Mouse (Mus musculus) limb, embryonic 11.5 days (tissue): Measurements from ENCODE around the gene Atoh8. TPM values are rescaled to one million over a fixed set of nuclear protein-coding genes. Genes with fewer than 3 reads are reported as not detected.

Experiments used
- ATAC-seq: fragments of 200-750 bp; cut with Nextera tagmentation; 2 replicates; pipeline ENCODE4 v1.8.0; 2017; ENCODE audit warnings: low read depth; ENCODE audit not compliant: insufficient number of reproducible peaks, low FRiP score, low TSS enrichment
- DNase-seq: peaks from one replicate; pipeline ENCODE4 v3.0.0-alpha.2; 2015; ENCODE audit warnings: low spot score
- H3K27ac ChIP-seq: fragments of 300-500 bp; sonication (generic); replicated peaks from 2 replicates; pipeline ENCODE4 v1.5.1; 2014; ENCODE audit warnings: low read depth, mild to moderate bottlenecking, low read length
- H3K27me3 ChIP-seq: fragments of 300-500 bp; sonication (generic); 2 replicates; pipeline ENCODE4 v1.6.1; 2014; ENCODE audit warnings: mild to moderate bottlenecking, low read length, mixed read lengths; ENCODE audit not compliant: control insufficient read depth, insufficient read depth
- H3K36me3 ChIP-seq: fragments of 300-500 bp; sonication (generic); 2 replicates; pipeline ENCODE4 v1.6.1; 2014; ENCODE audit warnings: mild to moderate bottlenecking, low read length, moderate library complexity, mixed read lengths; ENCODE audit not compliant: control insufficient read depth, insufficient read depth
- H3K4me1 ChIP-seq: fragments of 300-500 bp; sonication (generic); 2 replicates; pipeline ENCODE4 v1.6.1; 2014; ENCODE audit warnings: low read length, mixed read lengths; ENCODE audit not compliant: control insufficient read depth, insufficient read depth
- H3K4me2 ChIP-seq: fragments of 300-500 bp; sonication (generic); 2 replicates; pipeline ENCODE4 v1.6.1; 2014; ENCODE audit warnings: low read depth, mild to moderate bottlenecking, moderate library complexity; ENCODE audit not compliant: severe bottlenecking
- H3K4me3 ChIP-seq: fragments of 300-500 bp; sonication (generic); 2 replicates; pipeline ENCODE4 v1.5.1; 2014; ENCODE audit warnings: low read depth, low read length
- H3K9ac ChIP-seq: fragments of 300-500 bp; sonication (generic); 2 replicates; pipeline ENCODE4 v1.6.1; 2014; ENCODE audit warnings: mild to moderate bottlenecking, low read length
- H3K9me3 ChIP-seq: fragments of 300-500 bp; sonication (generic); 2 replicates; pipeline ENCODE4 v1.6.1; 2016; ENCODE audit warnings: low read length; ENCODE audit not compliant: control insufficient read depth
- WGBS: fragments of 180-500 bp; shearing (Covaris S2); extraction: QIAGEN DNeasy Blood & Tissue Kit; methylation state at CpG from one replicate; pipeline ENCODE4 v1.1.7; 2014; 5-methylcytosine and 5-hydroxymethylcytosine counted together
- polyA plus RNA-seq: library from polyadenylated mRNA; unstranded; fragments of >200 nt; fragmentation: Nextera tagmentation; extraction: Ambion mirVana; gene quantifications from 2 replicates; pipeline ENCODE4 v1.2.1, GENCODE M21; 2014

The Atoh8 gene
- polyA plus RNA-seq, 1 experiment from 2014 or later, result 22.9 TPM

DNA sequence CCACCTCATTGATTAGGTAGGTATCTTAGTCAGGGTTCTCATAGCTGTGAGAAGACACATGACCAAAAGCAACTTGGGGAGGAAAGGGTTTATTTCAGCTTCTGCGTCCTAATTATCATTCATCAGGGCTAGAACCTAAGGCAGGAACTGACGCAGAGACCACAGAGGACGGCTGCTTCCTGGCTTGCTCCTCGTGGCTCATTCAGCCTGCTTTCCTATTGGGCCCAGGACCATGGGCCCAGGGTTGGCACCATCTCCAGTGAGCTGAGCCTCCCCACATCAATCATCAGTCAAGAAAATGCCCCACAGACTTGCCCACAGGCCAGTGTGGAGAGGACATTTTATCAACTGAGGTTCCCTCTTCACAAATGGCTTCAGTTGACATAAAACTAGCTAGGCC is 40.1 kb upstream of the Atoh8 start:
- H3K9me3 ChIP-seq, result no peaks in the 10 kb centered on the region
- H3K4me3 ChIP-seq, result no peak overlapping the region
- no peak overlapping the region for H3K27ac ChIP-seq
- DNase-seq, result no peak
- H3K4me1 ChIP-seq, result no peaks in the 10 kb centered on the region
- WGBS, result 80% methylated on average over 4 of the region's 4 CpGs
- H3K27me3 ChIP-seq, result no peaks in the 10 kb centered on the region
- H3K9ac ChIP-seq, result no peak overlapping the region
- H3K4me2 ChIP-seq, result no peak overlapping the region
- H3K36me3 ChIP-seq, result no peaks in the 10 kb centered on the region
- ATAC-seq, result no peak

DNA sequence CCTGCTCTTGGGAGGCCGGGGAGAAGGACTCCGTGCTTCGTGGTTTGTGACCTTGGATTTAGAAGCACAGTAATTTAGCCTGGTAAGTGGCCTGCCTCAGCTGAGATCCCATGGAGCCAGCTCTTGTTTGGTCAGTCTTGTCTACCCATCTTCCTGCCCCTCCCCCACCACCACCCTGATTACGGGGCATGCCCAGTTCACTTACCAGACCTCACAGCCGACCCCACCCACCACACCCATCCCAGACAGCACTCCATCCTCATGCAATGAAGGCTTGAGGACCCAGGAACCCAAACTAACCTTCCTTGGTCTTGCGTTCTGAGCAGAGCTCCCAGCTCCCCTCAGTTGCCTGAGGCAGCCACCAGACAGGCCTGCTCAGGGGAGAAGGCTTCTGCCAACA is 37.8 kb upstream of the Atoh8 start:
- H3K36me3 ChIP-seq, result no peaks in the 10 kb centered on the region
- no peak overlapping the region for H3K4me2 ChIP-seq
- DNase-seq (no peak), ATAC-seq (no peak)
- H3K9me3 ChIP-seq, result no peaks in the 10 kb centered on the region
- no peak overlapping the region for H3K9ac ChIP-seq
- WGBS, result 82% methylated on average over 6 of the region's 6 CpGs
- H3K27ac ChIP-seq, result no peak overlapping the region
- no peaks in the 10 kb centered on the region for H3K27me3 ChIP-seq
- H3K4me1 ChIP-seq, result no peaks in the 10 kb centered on the region
- no peak overlapping the region for H3K4me3 ChIP-seq

DNA sequence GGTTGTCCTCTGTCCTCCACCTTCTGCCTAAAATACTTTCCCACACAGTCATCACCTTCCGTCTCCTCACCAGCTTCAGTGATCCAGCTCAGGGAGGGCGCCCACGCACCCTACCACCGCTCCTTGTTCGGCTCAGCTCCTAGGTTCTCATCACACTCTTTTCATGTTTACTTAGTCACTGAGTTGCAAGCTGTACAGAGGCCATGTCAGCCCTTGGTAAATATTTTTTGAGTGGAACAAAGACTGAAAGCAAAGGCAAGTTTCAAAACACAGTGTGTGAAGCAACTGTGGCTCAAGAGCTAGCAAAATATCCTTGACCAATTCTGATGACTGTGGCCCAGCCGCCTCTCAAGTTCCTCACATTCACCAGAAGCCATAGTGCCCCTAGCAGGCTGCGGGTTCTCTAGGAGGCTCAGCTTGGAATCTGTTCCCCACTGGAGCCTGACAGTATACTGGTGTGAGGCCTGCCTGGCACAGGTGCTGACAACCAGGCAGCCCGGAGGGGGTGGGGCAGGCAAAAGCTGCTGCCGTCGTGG is 36.9 kb upstream of the Atoh8 start:
- Histone ChIP-seq H3K9me3 (no peaks in the 10 kb centered on the region), H3K4me1 (no peaks in the 10 kb centered on the region), H3K9ac (no peak overlapping the region), H3K4me3 (no peak overlapping the region), H3K27me3 (no peaks in the 10 kb centered on the region), H3K27ac (no peak overlapping the region), H3K36me3 (no peaks in the 10 kb centered on the region), H3K4me2 (no peak overlapping the region)
- WGBS, result 84% methylated on average over 10 of the region's 10 CpGs
- DNase-seq, result no peak
- no peak for ATAC-seq

DNA sequence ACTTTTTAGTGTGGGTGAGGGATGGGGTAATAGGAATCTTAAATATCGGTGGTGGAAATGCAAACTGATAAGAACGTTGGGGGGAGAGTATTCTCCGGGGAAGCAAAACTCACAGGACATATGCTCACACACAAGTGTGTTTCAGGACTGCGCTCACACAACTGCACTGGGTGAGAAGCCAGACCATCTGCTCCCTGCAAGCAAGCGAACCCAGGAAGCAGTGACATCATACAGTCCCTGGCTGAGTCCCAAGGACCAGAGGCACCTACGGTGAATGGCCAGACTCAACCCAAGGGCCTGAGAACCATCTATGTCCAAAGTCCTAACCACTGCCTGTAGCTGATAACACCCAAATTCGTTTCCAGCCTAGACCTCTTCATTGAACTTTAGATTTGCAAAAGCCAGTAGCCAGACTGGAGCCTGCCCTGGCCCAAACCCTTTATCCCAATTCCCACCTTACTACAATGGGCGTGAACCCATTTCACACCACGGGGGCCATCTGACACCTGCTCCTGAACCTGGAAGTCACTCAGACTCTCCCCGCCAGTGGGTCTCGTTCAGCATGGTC is 35.7 kb upstream of the Atoh8 start:
- H3K4me1 ChIP-seq, result no peaks in the 10 kb centered on the region
- no peak overlapping the region for H3K4me2 ChIP-seq
- H3K36me3 ChIP-seq, result no peaks in the 10 kb centered on the region
- H3K9me3 ChIP-seq, result no peaks in the 10 kb centered on the region
- no peak for DNase-seq
- no peak overlapping the region for H3K9ac ChIP-seq
- no peak overlapping the region for H3K4me3 ChIP-seq
- ATAC-seq, result no peak
- 67% methylated on average over 11 of the region's 11 CpGs for WGBS
- no peaks in the 10 kb centered on the region for H3K27me3 ChIP-seq
- no peak overlapping the region for H3K27ac ChIP-seq

DNA sequence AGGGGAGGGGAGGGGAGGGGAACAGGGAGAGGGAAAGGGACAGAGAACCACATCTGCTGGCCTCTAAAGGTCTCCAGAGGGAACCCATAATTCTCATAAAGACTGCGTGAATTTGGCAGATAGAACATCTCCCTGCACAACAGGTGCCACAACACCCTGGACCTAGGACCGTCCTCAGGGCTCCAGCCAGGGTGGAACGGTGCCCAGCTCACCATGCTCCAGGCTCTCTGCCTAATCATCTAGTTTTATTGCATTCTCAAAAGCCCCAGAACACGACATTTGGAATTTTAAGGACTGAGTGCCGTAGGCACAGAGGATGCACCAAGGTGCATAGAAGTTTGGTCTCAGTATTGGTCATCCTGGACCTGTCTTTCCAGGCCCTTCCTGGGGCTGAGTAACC is 34.9 kb upstream of the Atoh8 start:
- no peaks in the 10 kb centered on the region for H3K9me3 ChIP-seq
- H3K36me3 ChIP-seq, result no peaks in the 10 kb centered on the region
- no peak overlapping the region for H3K27ac ChIP-seq
- H3K27me3 ChIP-seq, result no peaks in the 10 kb centered on the region
- DNase-seq (no peak), ATAC-seq (no peak)
- 68% methylated on average over 5 of the region's 5 CpGs for WGBS
- no peaks in the 10 kb centered on the region for H3K4me1 ChIP-seq
- H3K9ac ChIP-seq, result no peak overlapping the region
- H3K4me3 ChIP-seq, result no peak overlapping the region
- H3K4me2 ChIP-seq, result no peak overlapping the region

DNA sequence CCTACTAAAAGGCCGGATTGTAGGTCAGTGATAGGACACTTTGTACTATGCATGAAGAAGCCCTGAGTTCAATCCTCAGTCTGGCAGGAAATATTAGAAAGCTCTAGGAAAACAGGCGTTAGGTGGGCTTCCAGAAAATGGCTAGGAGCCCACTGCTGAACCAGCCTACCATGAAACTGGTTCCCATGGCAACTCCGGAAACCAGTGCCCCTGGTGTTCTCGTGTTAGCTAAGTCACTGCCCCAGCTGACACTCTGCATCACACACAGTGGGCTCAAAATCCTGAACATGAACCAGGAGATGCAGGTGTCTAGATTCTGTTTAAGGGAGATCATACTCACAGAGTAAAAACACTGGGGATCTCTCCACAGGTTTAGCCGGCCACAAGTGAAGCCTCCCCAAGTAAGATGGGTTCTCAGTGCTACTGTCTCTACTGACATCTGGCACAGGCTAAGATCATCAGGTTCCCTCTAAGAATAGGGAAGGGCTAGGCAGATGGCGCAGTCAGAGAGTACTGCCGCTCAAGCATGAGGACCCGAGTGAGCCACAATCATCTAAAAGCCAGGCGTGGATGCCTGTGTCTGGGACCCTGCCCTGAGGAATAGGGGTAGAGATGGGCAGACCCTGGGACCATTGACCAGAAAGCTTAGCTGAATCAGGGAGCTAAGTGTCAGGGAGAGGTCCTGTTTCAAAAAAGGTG is 32.9 kb upstream of the Atoh8 start:
- DNase-seq, result no peak
- WGBS, result 82% methylated on average over 9 of the region's 9 CpGs
- H3K27ac ChIP-seq, result no peak overlapping the region
- no peak for ATAC-seq
- H3K4me1 ChIP-seq, result no peaks in the 10 kb centered on the region
- H3K9me3 ChIP-seq, result no peaks in the 10 kb centered on the region
- no peaks in the 10 kb centered on the region for H3K36me3 ChIP-seq
- no peaks in the 10 kb centered on the region for H3K27me3 ChIP-seq
- no peak overlapping the region for H3K4me3 ChIP-seq
- H3K4me2 ChIP-seq, result no peak overlapping the region
- H3K9ac ChIP-seq, result no peak overlapping the region

DNA sequence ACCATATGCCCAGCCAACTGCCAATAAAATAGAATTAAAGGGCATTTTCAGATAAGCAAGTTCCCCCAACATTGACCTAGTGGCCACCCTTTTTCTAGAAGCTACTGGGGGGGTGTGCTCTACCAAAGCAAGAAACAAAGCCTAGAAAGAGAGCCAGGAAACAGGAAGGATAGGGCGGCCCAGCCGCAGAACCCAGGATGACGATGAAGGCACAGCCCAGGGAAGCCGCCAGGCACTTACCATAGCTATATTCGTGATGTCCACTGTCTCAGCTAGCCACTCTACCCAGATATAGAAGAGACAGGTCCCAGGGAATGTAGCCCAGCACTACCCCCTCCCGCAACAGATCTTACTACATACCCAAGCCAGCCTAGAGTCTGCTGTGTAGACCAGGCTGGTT is 30.3 kb upstream of the Atoh8 start:
- ATAC-seq (no peak), DNase-seq (no peak)
- 79% methylated on average over 6 of the region's 6 CpGs for WGBS
- Histone ChIP-seq H3K9me3 (no peaks in the 10 kb centered on the region), H3K4me1 (no peaks in the 10 kb centered on the region), H3K27ac (no peak overlapping the region), H3K9ac (no peak overlapping the region), H3K27me3 (no peaks in the 10 kb centered on the region), H3K4me3 (no peak overlapping the region), H3K36me3 (no peaks in the 10 kb centered on the region), H3K4me2 (no peak overlapping the region)

DNA sequence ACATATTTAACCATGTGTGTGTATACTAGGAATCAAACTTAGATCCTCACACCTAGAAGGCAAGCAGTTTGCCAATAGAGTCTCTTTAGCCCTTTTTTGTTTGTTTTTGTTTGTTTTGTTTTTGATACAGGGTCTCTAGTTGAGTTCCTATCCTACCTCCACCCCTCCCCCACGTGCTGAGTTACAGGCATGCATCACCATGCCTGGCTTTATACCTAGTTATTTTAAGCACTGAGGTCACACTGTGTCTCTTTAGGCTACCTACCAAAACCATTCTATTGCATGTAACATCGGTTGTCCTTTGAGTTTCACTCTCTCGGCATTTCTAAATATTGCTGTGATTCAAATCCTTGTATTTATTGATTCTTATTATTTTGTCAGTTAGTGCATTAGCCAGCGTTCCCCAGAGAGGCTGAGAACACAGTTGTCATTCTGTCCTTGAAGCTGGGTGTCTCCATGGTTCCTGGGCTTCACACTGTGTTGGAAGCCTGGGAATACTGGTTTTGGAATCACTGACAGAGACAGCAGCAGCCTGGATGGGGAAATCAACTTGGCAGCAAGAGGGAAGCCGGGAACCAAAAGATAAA is 28.4 kb upstream of the Atoh8 start:
- H3K9me3 ChIP-seq, result no peaks in the 10 kb centered on the region
- H3K4me2 ChIP-seq, result no peak overlapping the region
- H3K4me1 ChIP-seq, result no peaks in the 10 kb centered on the region
- H3K27ac ChIP-seq, result no peak overlapping the region
- DNase-seq (no peak), ATAC-seq (no peak)
- H3K4me3 ChIP-seq, result no peak overlapping the region
- H3K27me3 ChIP-seq, result no peaks in the 10 kb centered on the region
- H3K36me3 ChIP-seq, result no peaks in the 10 kb centered on the region
- 66% methylated on average over 5 of the region's 5 CpGs for WGBS
- no peak overlapping the region for H3K9ac ChIP-seq
